Mouse (Mus musculus) kidney, adult 2 months (tissue): ENCODE data around the gene Paip2b.

Source experiments
- CTCF ChIP-seq: fragments of 200-500 bp; conservative IDR thresholded peaks from 2 replicates; pipeline ENCODE4 v1.5.1; 2011; ENCODE audit warnings: low read depth, mild to moderate bottlenecking, control low read depth, low read length, moderate library complexity, mixed read lengths; ENCODE audit not compliant: insufficient read depth, insufficient read length
- POLR2A ChIP-seq: fragments of 200-500 bp; IDR thresholded peaks from one replicate; pipeline ENCODE4 v1.6.1; 2011; ENCODE audit warnings: low read depth, low read length, control low read depth

- TF ChIP-seq POLR2A (no peak), CTCF (no peak)
Measured at GRCm38 (mm10) chr6:83866423-83866822, 34.9 kb upstream of the Paip2b start.
